Mouse (Mus musculus): Measurements from ENCODE around the gene Cdc7. TPM values are rescaled to one million over a fixed set of nuclear protein-coding genes. Genes with fewer than 3 reads are reported as not detected.

The Cdc7 gene
- total RNA-seq, 2 experiments from 2014 or later: 14.0 to 15.9 TPM

GRCm38 (mm10) chr5:106989786-106990185 lies 25.7 kb downstream of the Cdc7 start:
- no peak for DNase-seq (ENCODE audit: extremely low spot score in 1 of 2, low spot score in 2 of 2)
- intact Hi-C loops (cut with DNase I): loop anchor here (5.0 kb wide), 1 partner anchor 333 kb away; no protein-coding TSS in a partner anchor

GRCm38 (mm10) chr5:106990639-106991299 lies 26.6 kb downstream of the Cdc7 start:
- peak; percentile 20 to 69 for DNase-seq (ENCODE audit: extremely low spot score in 1 of 2, low spot score in 2 of 2)
- intact Hi-C loops (cut with DNase I): loop anchor here (5.0 kb wide), 1 partner anchor 332 kb away; no protein-coding TSS in a partner anchor

- intact Hi-C loops (cut with DNase I): loop anchor here (5.0 kb wide), 1 partner anchor 331 kb away; no protein-coding TSS in a partner anchor
Observed at GRCm38 (mm10) chr5:106991300-106991929, 27.3 kb downstream of the Cdc7 start.

GRCm38 (mm10) chr5:106994716-106995115 lies 30.6 kb downstream of the Cdc7 start:
- intact Hi-C loops (cut with DNase I): loop anchor here (5.0 kb wide), 2 partner anchors 298 to 328 kb away; no protein-coding TSS in a partner anchor
- DNase-seq (ENCODE audit: extremely low spot score in 1 of 2, low spot score in 2 of 2): no peak

More at GRCm38 (mm10) chr5:106991300-106991929, 27.3 kb downstream of the Cdc7 start:
- no peak for DNase-seq (ENCODE audit: extremely low spot score in 1 of 2, low spot score in 2 of 2)

- intact Hi-C loops (cut with DNase I): loop anchor here (5.0 kb wide), 1 partner anchor 296 kb away; no protein-coding TSS in a partner anchor
- peak; percentile 31 to 62 for DNase-seq (ENCODE audit: extremely low spot score in 1 of 2, low spot score in 2 of 2)
Observed at GRCm38 (mm10) chr5:106995886-106996538, 31.9 kb downstream of the Cdc7 start.

GRCm38 (mm10) chr5:106996539-106997244 lies 32.6 kb downstream of the Cdc7 start:
- intact Hi-C loops (cut with DNase I): loop anchor here (5.0 kb wide), 1 partner anchor 296 kb away; no protein-coding TSS in a partner anchor
- DNase-seq (ENCODE audit: extremely low spot score in 1 of 2, low spot score in 2 of 2): no peak

- DNase-seq (ENCODE audit: extremely low spot score in 1 of 2, low spot score in 2 of 2): peak in 1 of 2 experiments; percentile 24
- intact Hi-C loops (cut with DNase I): no loop called here
Observed at GRCm38 (mm10) chr5:107001396-107002090, 37.4 kb downstream of the Cdc7 start.

GRCm38 (mm10) chr5:107002091-107002416 lies 37.9 kb downstream of the Cdc7 start:
- intact Hi-C loops (cut with DNase I): no loop called here
- no peak for DNase-seq (ENCODE audit: extremely low spot score in 1 of 2, low spot score in 2 of 2)

GRCm38 (mm10) chr5:107009721-107010120 lies 45.6 kb downstream of the Cdc7 start:
- intact Hi-C loops (cut with DNase I): no loop called here

GRCm38 (mm10) chr5:107010300-107010699 lies 46.2 kb downstream of the Cdc7 start:
- intact Hi-C loops (cut with DNase I): no loop called here
- DNase-seq (ENCODE audit: extremely low spot score in 1 of 2, low spot score in 2 of 2): no peak

More at GRCm38 (mm10) chr5:107009721-107010120, 45.6 kb downstream of the Cdc7 start:
- DNase-seq (ENCODE audit: extremely low spot score in 1 of 2, low spot score in 2 of 2): no peak

- DNase-seq (ENCODE audit: extremely low spot score in 1 of 2, low spot score in 2 of 2): no peak
- intact Hi-C loops (cut with DNase I): no loop called here
Observed at GRCm38 (mm10) chr5:107011316-107012029, 47.4 kb downstream of the Cdc7 start.

GRCm38 (mm10) chr5:107012030-107012715 lies 48.1 kb downstream of the Cdc7 start:
- no peak for DNase-seq (ENCODE audit: extremely low spot score in 1 of 2, low spot score in 2 of 2)
- intact Hi-C loops (cut with DNase I): no loop called here

- DNase-seq (ENCODE audit: extremely low spot score in 1 of 2, low spot score in 2 of 2): no peak
- intact Hi-C loops (cut with DNase I): no loop called here
Observed at GRCm38 (mm10) chr5:107013393-107013792, 49.3 kb downstream of the Cdc7 start.

- intact Hi-C loops (cut with DNase I): no loop called here
- DNase-seq (ENCODE audit: extremely low spot score in 1 of 2, low spot score in 2 of 2): no peak
Observed at GRCm38 (mm10) chr5:107014146-107014545, 50.0 kb downstream of the Cdc7 start.

GRCm38 (mm10) chr5:107015046-107015421 lies 50.9 kb downstream of the Cdc7 start:
- intact Hi-C loops (cut with DNase I): no loop called here
- DNase-seq (ENCODE audit: extremely low spot score in 1 of 2, low spot score in 2 of 2): no peak

- intact Hi-C loops (cut with DNase I): no loop called here
- DNase-seq (ENCODE audit: extremely low spot score in 1 of 2, low spot score in 2 of 2): no peak
Observed at GRCm38 (mm10) chr5:107015422-107016081, 51.4 kb downstream of the Cdc7 start.

GRCm38 (mm10) chr5:107016538-107016937 lies 52.4 kb downstream of the Cdc7 start:
- intact Hi-C loops (cut with DNase I): no loop called here
- DNase-seq (ENCODE audit: extremely low spot score in 1 of 2, low spot score in 2 of 2): no peak
